Mouse (Mus musculus): ENCODE measurements around the gene Mpp3.

GRCm38 (mm10) chr11:101969835-101970234, 58.4 kb downstream of the Mpp3 start:
- no peak for TF ChIP-seq POLR2A (IDR thresholded peaks at IDR 0.05; ENCODE audit: extremely low read depth, insufficient read depth, low read length)
- no peak for TF ChIP-seq CTCF (IDR thresholded peaks at IDR 0.05; ENCODE audit: extremely low read depth, insufficient read depth, low read length)

All from cortical plate, adult 2 months (tissue).